Mouse (Mus musculus) urinary bladder, adult 18-20 months (tissue): Measurements from ENCODE around the gene Rsl1d1.

ENCODE experiments used
- DNase-seq, 2 experiments: peaks; one replicate each; pipeline ENCODE4 v3.0.0; 2022; ENCODE audit warnings: low spot score in 2 of 2, mixed read lengths in 2 of 2

Rsl1d1 gene

GRCm38 (mm10) chr16:11202571-11203554 lies at the start of gene Rsl1d1:
Rsl1d1 (minus strand) TSS chr16:11203331.
- DNase-seq = peak; percentile 81 to 89

- DNase-seq = no peak
Measured at GRCm38 (mm10) chr16:11247791-11248190, 44.7 kb upstream of the Rsl1d1 start.

- DNase-seq = no peak
Measured at GRCm38 (mm10) chr16:11245767-11246166, 42.6 kb upstream of the Rsl1d1 start.

GRCm38 (mm10) chr16:11242401-11242800 lies 39.3 kb upstream of the Rsl1d1 start:
- no peak for DNase-seq

- DNase-seq = no peak
Measured at GRCm38 (mm10) chr16:11217801-11218200, 14.7 kb upstream of the Rsl1d1 start.

GRCm38 (mm10) chr16:11203600-11204390 lies 664 bp upstream of the Rsl1d1 start:
- DNase-seq = no peak

GRCm38 (mm10) chr16:11201740-11202394 lies 1.3 kb downstream of the Rsl1d1 start:
- DNase-seq = no peak

GRCm38 (mm10) chr16:11200247-11200646 lies 2.9 kb downstream of the Rsl1d1 start:
- DNase-seq = no peak

- DNase-seq = no peak
Measured at GRCm38 (mm10) chr16:11198467-11198866, 4.7 kb downstream of the Rsl1d1 start.

- no peak for DNase-seq
Measured at GRCm38 (mm10) chr16:11197052-11197451, 6.1 kb downstream of the Rsl1d1 start.

- no peak for DNase-seq
Measured at GRCm38 (mm10) chr16:11193231-11193630, 9.9 kb downstream of the Rsl1d1 start.

- no peak for DNase-seq
Measured at GRCm38 (mm10) chr16:11190150-11190549, 13.0 kb downstream of the Rsl1d1 start.

GRCm38 (mm10) chr16:11177404-11177803 lies 25.7 kb downstream of the Rsl1d1 start:
- DNase-seq = no peak

- no peak for DNase-seq
Measured at GRCm38 (mm10) chr16:11176884-11177244, 26.3 kb downstream of the Rsl1d1 start.

GRCm38 (mm10) chr16:11176208-11176883 lies 26.8 kb downstream of the Rsl1d1 start, which contains the start of gene Zc3h7a:
Zc3h7a (minus strand) TSS chr16:11176393.
- peak; percentile 82 to 89 for DNase-seq

- DNase-seq = peak; percentile 56 to 77
Measured at GRCm38 (mm10) chr16:11175489-11176207, 27.5 kb downstream of the Rsl1d1 start.

- no peak for DNase-seq
Measured at GRCm38 (mm10) chr16:11175100-11175488, 28.0 kb downstream of the Rsl1d1 start.

GRCm38 (mm10) chr16:11174671-11175081 lies 28.5 kb downstream of the Rsl1d1 start:
- peak; percentile 12 to 26 for DNase-seq

- no peak for DNase-seq
Measured at GRCm38 (mm10) chr16:11171679-11172078, 31.5 kb downstream of the Rsl1d1 start.

- no peak for DNase-seq
Measured at GRCm38 (mm10) chr16:11166431-11166830, 36.7 kb downstream of the Rsl1d1 start.
